Mouse (Mus musculus): ENCODE data around the gene Aldh1a2. TPM values are rescaled to one million over a fixed set of nuclear protein-coding genes. Genes with fewer than 3 reads are reported as not detected.

The Aldh1a2 gene
- total RNA-seq, 1 experiment = 1.5 TPM

DNA sequence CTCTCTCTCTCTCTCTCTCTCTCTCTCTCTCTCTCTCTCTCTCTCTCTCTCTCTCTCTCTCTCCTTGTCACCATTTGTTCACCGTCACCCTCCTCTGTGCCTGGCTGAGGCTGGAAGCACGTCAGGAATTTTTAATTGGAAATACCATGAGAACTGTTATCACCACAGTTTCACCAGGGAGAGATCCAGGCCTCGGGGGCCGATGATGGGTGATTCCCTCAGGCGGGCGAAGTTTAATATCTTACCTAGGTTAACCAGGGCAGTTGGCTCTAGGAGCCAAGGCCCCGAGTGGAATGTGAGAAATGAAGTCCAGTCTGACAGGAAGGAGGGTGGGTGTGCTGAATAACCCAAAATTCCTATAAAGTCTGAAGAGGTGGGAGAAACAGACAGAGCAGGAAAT, 105.8 kb downstream of the Aldh1a2 start:
- TF ChIP-seq ZC3H11A (IDR thresholded peaks at IDR 0.05; ENCODE audit: borderline replicate concordance, low read depth, low read length) (no peak), ZNF384 (IDR thresholded peaks at IDR 0.05; ENCODE audit: low read depth, low read length) (no peak), HCFC1 (IDR thresholded peaks at IDR 0.05; ENCODE audit: borderline replicate concordance, insufficient read depth, low read length) (no peak), MAFK (IDR thresholded peaks at IDR 0.05; ENCODE audit: insufficient read depth, low read depth, low read length) (no peak), CHD2 (IDR thresholded peaks at IDR 0.05; ENCODE audit: low read depth, low read length) (no peak)
- no peak overlapping the region for H3K4me3 ChIP-seq (ENCODE audit: insufficient read depth in 1 of 2, low read depth in 1 of 2, low read length in 2 of 2, poor library complexity in 1 of 2, severe bottlenecking in 1 of 2)
- DNase-seq (ENCODE audit: low read depth, low spot score) = no peak
- H3K9me3 ChIP-seq (ENCODE audit: control insufficient read depth, insufficient read depth, low read depth, low read length) = no peaks in the 10 kb centered on the region
- H3K9ac ChIP-seq (ENCODE audit: insufficient read depth, low read depth, low read length, poor library complexity, severe bottlenecking) = no peak overlapping the region
- in situ Hi-C loops (cut with MboI; ENCODE audit: low sequenced_read_pairs in 2 of 2, unreplicated experiment in 2 of 2) = no loop called here
- H3K36me3 ChIP-seq (ENCODE audit: control insufficient read depth, insufficient read depth, low read length, poor library complexity, severe bottlenecking) = no peaks in the 10 kb centered on the region
- no peaks in the 10 kb centered on the region; a peak in 1 of 4 replicates for H3K4me1 ChIP-seq (ENCODE audit: control insufficient read depth in 2 of 2, insufficient read depth in 2 of 2, low read length in 2 of 2, poor library complexity in 1 of 2)
- no peak overlapping the region for H3K27ac ChIP-seq (ENCODE audit: insufficient read depth, low read depth, low read length, poor library complexity, severe bottlenecking)

DNA sequence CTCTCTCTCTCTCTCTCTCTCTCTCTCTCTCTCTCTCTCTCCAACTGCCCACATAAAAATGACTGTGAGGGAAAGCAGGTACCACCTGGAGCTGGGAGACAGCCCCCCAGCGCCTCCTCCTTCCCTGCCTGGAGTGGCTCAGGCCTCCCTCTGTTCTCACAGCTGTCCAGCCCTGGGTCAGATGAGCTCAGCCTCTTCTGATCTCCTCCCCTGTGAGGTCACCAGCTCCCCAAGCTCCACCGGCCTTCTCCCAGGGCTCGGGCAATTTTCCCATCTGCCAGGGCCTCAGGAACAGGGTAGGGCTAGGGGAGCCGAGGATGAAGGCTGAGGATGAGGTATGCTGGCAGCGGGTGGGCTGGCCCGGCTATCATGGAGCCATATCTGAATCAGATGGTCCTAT, 106.3 kb downstream of the Aldh1a2 start:
- no peak overlapping the region for H3K9ac ChIP-seq (ENCODE audit: insufficient read depth, low read depth, low read length, poor library complexity, severe bottlenecking)
- DNase-seq (ENCODE audit: low read depth, low spot score) = no peak
- H3K9me3 ChIP-seq (ENCODE audit: control insufficient read depth, insufficient read depth, low read depth, low read length) = no peaks in the 10 kb centered on the region
- H3K36me3 ChIP-seq (ENCODE audit: control insufficient read depth, insufficient read depth, low read length, poor library complexity, severe bottlenecking) = no peaks in the 10 kb centered on the region
- H3K4me1 ChIP-seq (ENCODE audit: control insufficient read depth in 2 of 2, insufficient read depth in 2 of 2, low read length in 2 of 2, poor library complexity in 1 of 2) = no peaks in the 10 kb centered on the region; a peak in 1 of 4 replicates
- no peak overlapping the region for H3K27ac ChIP-seq (ENCODE audit: insufficient read depth, low read depth, low read length, poor library complexity, severe bottlenecking)
- in situ Hi-C loops (cut with MboI; ENCODE audit: low sequenced_read_pairs in 2 of 2, unreplicated experiment in 2 of 2) = no loop called here
- TF ChIP-seq HCFC1 (IDR thresholded peaks at IDR 0.05; ENCODE audit: borderline replicate concordance, insufficient read depth, low read length) = no peak
- no peak for TF ChIP-seq ZC3H11A (IDR thresholded peaks at IDR 0.05; ENCODE audit: borderline replicate concordance, low read depth, low read length)
- TF ChIP-seq CHD2 (IDR thresholded peaks at IDR 0.05; ENCODE audit: low read depth, low read length) = no peak
- TF ChIP-seq ZNF384 (IDR thresholded peaks at IDR 0.05; ENCODE audit: low read depth, low read length) = no peak
- no peak for TF ChIP-seq MAFK (IDR thresholded peaks at IDR 0.05; ENCODE audit: insufficient read depth, low read depth, low read length)
- no peak overlapping the region for H3K4me3 ChIP-seq (ENCODE audit: insufficient read depth in 1 of 2, low read depth in 1 of 2, low read length in 2 of 2, poor library complexity in 1 of 2, severe bottlenecking in 1 of 2)

DNA sequence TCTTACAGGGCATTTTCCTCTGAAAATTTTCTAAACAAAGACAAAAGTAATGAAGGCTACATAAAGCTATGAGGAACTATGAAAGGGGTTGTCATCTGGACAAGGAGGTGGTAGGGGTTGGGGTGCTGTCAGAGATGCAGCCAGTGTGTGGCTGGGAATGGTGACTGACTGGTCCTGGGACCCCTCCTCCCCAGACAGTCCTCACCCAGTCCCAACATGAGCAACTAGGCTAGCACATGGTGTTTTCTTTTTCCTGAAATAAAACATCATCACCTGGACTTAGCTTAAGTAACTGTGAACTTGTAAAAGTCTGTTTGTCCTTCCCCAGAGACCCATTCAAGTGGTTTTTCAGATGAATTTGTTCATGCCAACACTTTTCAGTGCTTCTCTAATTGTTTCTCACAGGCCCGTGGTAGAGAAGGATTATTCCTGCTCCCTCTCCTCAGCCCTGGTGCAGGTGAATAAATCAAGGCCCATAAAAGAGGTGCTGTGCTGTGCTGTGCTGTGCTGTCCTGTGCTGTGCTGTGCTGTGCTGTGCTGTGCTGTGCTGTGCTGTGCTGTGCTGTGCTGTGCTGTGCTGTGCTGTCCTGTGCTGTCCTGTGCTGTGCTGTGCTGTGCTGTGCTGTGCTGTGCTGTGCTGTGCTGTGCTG, 107.8 kb downstream of the Aldh1a2 start:
- H3K9me3 ChIP-seq (ENCODE audit: control insufficient read depth, insufficient read depth, low read depth, low read length) = no peaks in the 10 kb centered on the region
- H3K36me3 ChIP-seq (ENCODE audit: control insufficient read depth, insufficient read depth, low read length, poor library complexity, severe bottlenecking) = no peaks in the 10 kb centered on the region
- no peak overlapping the region for H3K4me3 ChIP-seq (ENCODE audit: insufficient read depth in 1 of 2, low read depth in 1 of 2, low read length in 2 of 2, poor library complexity in 1 of 2, severe bottlenecking in 1 of 2)
- in situ Hi-C loops (cut with MboI; ENCODE audit: low sequenced_read_pairs in 2 of 2, unreplicated experiment in 2 of 2) = no loop called here
- no peak for DNase-seq (ENCODE audit: low read depth, low spot score)
- TF ChIP-seq CHD2 (IDR thresholded peaks at IDR 0.05; ENCODE audit: low read depth, low read length) (no peak), ZNF384 (IDR thresholded peaks at IDR 0.05; ENCODE audit: low read depth, low read length) (no peak), HCFC1 (IDR thresholded peaks at IDR 0.05; ENCODE audit: borderline replicate concordance, insufficient read depth, low read length) (no peak), ZC3H11A (IDR thresholded peaks at IDR 0.05; ENCODE audit: borderline replicate concordance, low read depth, low read length) (no peak), MAFK (IDR thresholded peaks at IDR 0.05; ENCODE audit: insufficient read depth, low read depth, low read length) (no peak)
- H3K4me1 ChIP-seq (ENCODE audit: control insufficient read depth in 2 of 2, insufficient read depth in 2 of 2, low read length in 2 of 2, poor library complexity in 1 of 2) = no peaks in the 10 kb centered on the region; a peak in 1 of 4 replicates
- no peak overlapping the region for H3K27ac ChIP-seq (ENCODE audit: insufficient read depth, low read depth, low read length, poor library complexity, severe bottlenecking)
- no peak overlapping the region for H3K9ac ChIP-seq (ENCODE audit: insufficient read depth, low read depth, low read length, poor library complexity, severe bottlenecking)

DNA sequence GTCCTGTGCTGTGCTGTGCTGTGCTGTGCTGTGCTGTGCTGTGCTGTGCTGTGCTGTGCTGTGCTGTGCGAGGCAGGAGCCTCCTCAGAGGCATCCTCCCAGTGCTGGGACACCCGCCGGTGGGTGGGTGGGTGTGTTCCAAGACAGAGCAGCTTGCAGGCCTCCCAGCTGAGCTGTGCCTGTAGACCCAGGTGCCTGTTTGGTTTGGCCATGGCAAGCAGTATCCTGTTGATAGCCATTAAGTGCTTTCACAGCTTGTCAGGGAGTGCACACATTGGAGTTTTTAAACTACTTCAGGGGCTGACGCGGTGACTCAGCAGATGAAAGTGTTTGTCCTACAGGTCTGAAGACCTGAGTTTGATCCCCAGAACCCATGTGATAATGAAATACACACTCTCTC, 108.5 kb downstream of the Aldh1a2 start:
- H3K9ac ChIP-seq (ENCODE audit: insufficient read depth, low read depth, low read length, poor library complexity, severe bottlenecking) = no peak overlapping the region
- TF ChIP-seq HCFC1 (IDR thresholded peaks at IDR 0.05; ENCODE audit: borderline replicate concordance, insufficient read depth, low read length) (no peak), ZC3H11A (IDR thresholded peaks at IDR 0.05; ENCODE audit: borderline replicate concordance, low read depth, low read length) (no peak)
- in situ Hi-C loops (cut with MboI; ENCODE audit: low sequenced_read_pairs in 2 of 2, unreplicated experiment in 2 of 2) = no loop called here
- DNase-seq (ENCODE audit: low read depth, low spot score) = no peak
- no peak overlapping the region for H3K4me3 ChIP-seq (ENCODE audit: insufficient read depth in 1 of 2, low read depth in 1 of 2, low read length in 2 of 2, poor library complexity in 1 of 2, severe bottlenecking in 1 of 2)
- H3K27ac ChIP-seq (ENCODE audit: insufficient read depth, low read depth, low read length, poor library complexity, severe bottlenecking) = no peak overlapping the region
- no peaks in the 10 kb centered on the region; a peak in 1 of 4 replicates for H3K4me1 ChIP-seq (ENCODE audit: control insufficient read depth in 2 of 2, insufficient read depth in 2 of 2, low read length in 2 of 2, poor library complexity in 1 of 2)
- no peaks in the 10 kb centered on the region for H3K9me3 ChIP-seq (ENCODE audit: control insufficient read depth, insufficient read depth, low read depth, low read length)
- H3K36me3 ChIP-seq (ENCODE audit: control insufficient read depth, insufficient read depth, low read length, poor library complexity, severe bottlenecking) = no peaks in the 10 kb centered on the region

DNA sequence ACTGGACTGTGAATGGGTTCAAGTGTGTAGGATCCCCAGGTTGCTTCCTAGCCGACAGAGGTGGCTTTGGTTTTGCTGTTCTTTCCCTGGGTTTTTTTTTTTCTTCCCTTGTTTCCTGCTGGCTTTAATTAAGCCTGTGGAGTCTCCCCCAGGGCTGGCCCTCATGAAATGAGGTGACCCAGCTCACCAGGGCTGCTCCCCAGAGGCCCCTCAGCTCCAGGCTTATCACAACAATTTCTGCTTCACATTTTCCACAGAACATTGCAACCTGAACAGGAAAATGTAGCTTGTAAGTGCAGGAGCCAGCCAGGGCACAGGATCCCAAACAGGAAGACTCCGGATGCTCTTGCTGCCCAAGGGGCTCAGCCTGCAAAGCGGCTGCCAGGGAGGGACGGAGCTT, 110.7 kb downstream of the Aldh1a2 start:
- in situ Hi-C loops (cut with MboI; ENCODE audit: low sequenced_read_pairs in 2 of 2, unreplicated experiment in 2 of 2) = no loop called here
- H3K9me3 ChIP-seq (ENCODE audit: control insufficient read depth, insufficient read depth, low read depth, low read length) = no peaks in the 10 kb centered on the region
- no peaks in the 10 kb centered on the region for H3K36me3 ChIP-seq (ENCODE audit: control insufficient read depth, insufficient read depth, low read length, poor library complexity, severe bottlenecking)
- H3K27ac ChIP-seq (ENCODE audit: insufficient read depth, low read depth, low read length, poor library complexity, severe bottlenecking) = no peak overlapping the region
- no peak for TF ChIP-seq ZC3H11A (IDR thresholded peaks at IDR 0.05; ENCODE audit: borderline replicate concordance, low read depth, low read length)
- TF ChIP-seq CHD2 (IDR thresholded peaks at IDR 0.05; ENCODE audit: low read depth, low read length) = no peak
- TF ChIP-seq ZNF384 (IDR thresholded peaks at IDR 0.05; ENCODE audit: low read depth, low read length) = no peak
- TF ChIP-seq HCFC1 (IDR thresholded peaks at IDR 0.05; ENCODE audit: borderline replicate concordance, insufficient read depth, low read length) = no peak
- TF ChIP-seq MAFK (IDR thresholded peaks at IDR 0.05; ENCODE audit: insufficient read depth, low read depth, low read length) = no peak
- H3K4me1 ChIP-seq (ENCODE audit: control insufficient read depth in 2 of 2, insufficient read depth in 2 of 2, low read length in 2 of 2, poor library complexity in 1 of 2) = no peaks in the 10 kb centered on the region
- no peak overlapping the region for H3K4me3 ChIP-seq (ENCODE audit: insufficient read depth in 1 of 2, low read depth in 1 of 2, low read length in 2 of 2, poor library complexity in 1 of 2, severe bottlenecking in 1 of 2)
- H3K9ac ChIP-seq (ENCODE audit: insufficient read depth, low read depth, low read length, poor library complexity, severe bottlenecking) = no peak overlapping the region
- DNase-seq (ENCODE audit: low read depth, low spot score) = no peak
